Mouse (Mus musculus): Measurements from ENCODE around the gene Scn10a. TPM values are rescaled to one million over a fixed set of nuclear protein-coding genes. Genes with fewer than 3 reads are reported as not detected.

Gene Scn10a
- polyA plus RNA-seq, 1 experiment from 2014 or later: 4.6 TPM

DNA sequence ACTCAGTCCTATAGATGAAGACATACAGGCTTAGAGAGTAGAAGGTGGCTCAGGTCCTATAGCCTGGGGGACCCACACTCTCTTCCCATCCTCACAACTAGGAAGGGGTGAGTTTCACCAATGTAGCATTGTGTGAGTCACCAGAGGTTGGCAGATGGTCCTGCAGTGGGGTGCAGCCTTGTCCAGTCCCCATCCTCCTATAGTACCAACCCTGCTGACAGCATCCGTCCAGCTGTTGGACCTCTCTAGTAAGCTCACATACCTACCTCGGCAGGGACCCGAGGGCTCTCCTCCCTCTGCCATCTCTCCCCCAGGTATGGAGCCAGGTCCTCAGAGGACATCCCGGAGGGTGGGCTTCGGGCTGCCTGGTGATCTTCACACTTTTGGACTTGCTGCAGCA is 85.6 kb downstream of the Scn10a start:
- Histone ChIP-seq H3K4me1 (peaks cover 19% of the 10 kb centered on the region), H3K4me3 (replicated peaks) (no peak overlapping the region), H3K27ac (replicated peaks) (no peak overlapping the region), H3K9me3 (replicated peaks) (no peaks in the 10 kb centered on the region), H3K27me3 (replicated peaks) (no peaks in the 10 kb centered on the region; the same call in 1 of the 2 replicates), H3K36me3 (no peaks in the 10 kb centered on the region), H3K9ac (replicated peaks) (no peak overlapping the region), H3K4me2 (no peak overlapping the region)
- no peak for ATAC-seq (ENCODE audit: low FRiP score)
- 85% methylated on average over 5 of the region's 5 CpGs for WGBS

DNA sequence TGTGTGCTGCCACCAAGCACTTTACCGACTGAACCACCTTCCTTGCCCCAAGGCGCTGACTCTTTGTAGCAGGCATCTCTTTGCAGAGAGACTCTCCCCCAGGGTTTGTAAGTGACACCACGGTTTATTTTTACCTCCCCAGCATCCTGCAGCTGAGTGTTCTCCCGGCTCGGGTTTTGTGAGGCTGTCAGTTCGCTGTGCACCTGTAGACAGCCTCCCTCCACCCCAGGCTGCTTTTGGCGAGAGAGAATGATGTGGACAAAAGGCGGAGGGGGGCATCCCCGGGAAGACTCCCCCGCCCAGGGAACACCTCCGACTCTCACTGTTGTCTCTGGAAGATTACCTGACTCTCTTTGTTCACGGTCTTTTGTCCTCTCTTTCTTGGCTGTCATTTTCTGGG is 86.3 kb downstream of the Scn10a start:
- Histone ChIP-seq H3K4me2 (no peak overlapping the region), H3K9ac (replicated peaks) (no peak overlapping the region), H3K36me3 (no peaks in the 10 kb centered on the region), H3K4me1 (peaks cover 19% of the 10 kb centered on the region), H3K27me3 (replicated peaks) (no peaks in the 10 kb centered on the region; the same call in 1 of the 2 replicates), H3K27ac (replicated peaks) (no peak overlapping the region), H3K4me3 (replicated peaks) (no peak overlapping the region), H3K9me3 (replicated peaks) (no peaks in the 10 kb centered on the region)
- no peak for ATAC-seq (ENCODE audit: low FRiP score)
- 47% methylated on average over 12 of the region's 12 CpGs for WGBS

DNA sequence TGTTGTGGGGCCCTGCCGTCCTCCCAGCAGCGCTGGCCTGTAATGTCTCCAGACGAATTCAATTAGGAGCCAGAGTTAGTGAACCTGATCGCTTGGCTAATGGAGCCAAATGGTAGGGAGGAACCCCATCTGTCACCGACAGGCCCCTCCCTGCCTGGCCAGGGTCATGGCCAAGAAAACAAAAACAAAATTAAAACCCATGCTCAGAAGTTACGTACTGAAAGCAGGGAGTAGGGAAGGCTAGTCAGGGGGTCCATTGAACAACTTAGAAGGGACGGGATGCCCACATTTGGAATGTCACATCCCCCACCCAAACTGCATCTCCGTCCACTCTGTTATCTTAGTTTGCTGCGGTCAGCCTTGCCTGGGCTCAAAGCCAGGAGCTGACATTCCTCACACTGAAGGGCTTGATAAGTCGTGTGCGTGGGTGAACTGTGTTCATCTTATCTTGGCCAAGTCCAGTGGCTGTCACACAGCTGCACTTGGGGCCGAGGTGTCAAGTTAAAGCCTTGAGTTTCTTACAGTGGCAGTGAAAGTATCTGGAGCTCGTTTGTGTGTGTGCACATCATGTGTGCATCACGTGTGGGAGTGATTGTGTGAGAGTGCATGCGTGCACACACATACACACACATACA is 87.1 kb downstream of the Scn10a start:
- Histone ChIP-seq H3K4me3 (replicated peaks) (no peak overlapping the region), H3K9me3 (replicated peaks) (no peaks in the 10 kb centered on the region), H3K36me3 (no peaks in the 10 kb centered on the region), H3K9ac (replicated peaks) (no peak overlapping the region), H3K27ac (replicated peaks) (no peak overlapping the region), H3K4me2 (no peak overlapping the region), H3K4me1 (peaks cover 19% of the 10 kb centered on the region), H3K27me3 (replicated peaks) (no peaks in the 10 kb centered on the region; the same call in 1 of the 2 replicates)
- WGBS: 39% methylated on average over 15 of the region's 15 CpGs
- ATAC-seq (ENCODE audit: low FRiP score): no peak

DNA sequence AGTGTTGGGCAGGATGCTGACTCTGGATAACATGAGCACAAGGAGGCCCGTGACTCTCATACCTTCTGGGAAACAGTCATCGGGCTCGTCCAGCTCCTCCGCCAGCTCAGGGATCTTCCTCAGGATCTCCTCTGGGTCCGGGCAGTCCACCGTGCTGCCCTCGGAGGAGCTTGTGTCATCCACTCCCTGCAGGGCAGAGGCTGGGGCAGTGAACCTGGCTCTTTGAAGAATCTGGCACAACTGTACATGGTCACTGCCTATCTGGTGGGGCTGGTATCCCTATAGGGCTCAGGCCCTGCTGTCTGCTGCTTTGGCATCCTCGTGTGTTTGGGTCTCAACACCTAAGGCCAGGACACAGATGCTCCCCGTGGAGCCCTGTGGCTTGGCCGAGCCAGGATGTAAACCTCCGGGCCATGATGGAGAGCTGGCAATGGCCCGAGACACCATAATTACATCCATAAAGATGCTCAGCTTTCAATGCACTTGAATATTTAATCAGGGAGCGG is 87.7 kb downstream of the Scn10a start:
- Histone ChIP-seq H3K4me2 (no peak overlapping the region), H3K9me3 (replicated peaks) (no peaks in the 10 kb centered on the region), H3K27me3 (replicated peaks) (no peaks in the 10 kb centered on the region; the same call in 1 of the 2 replicates), H3K4me1 (peaks cover 19% of the 10 kb centered on the region), H3K4me3 (replicated peaks) (no peak overlapping the region), H3K9ac (replicated peaks) (no peak overlapping the region), H3K27ac (replicated peaks) (no peak overlapping the region), H3K36me3 (no peaks in the 10 kb centered on the region)
- 59% methylated on average over 13 of the region's 13 CpGs for WGBS
- ATAC-seq (ENCODE audit: low FRiP score): no peak; the same call in 1 of the 2 replicates

DNA sequence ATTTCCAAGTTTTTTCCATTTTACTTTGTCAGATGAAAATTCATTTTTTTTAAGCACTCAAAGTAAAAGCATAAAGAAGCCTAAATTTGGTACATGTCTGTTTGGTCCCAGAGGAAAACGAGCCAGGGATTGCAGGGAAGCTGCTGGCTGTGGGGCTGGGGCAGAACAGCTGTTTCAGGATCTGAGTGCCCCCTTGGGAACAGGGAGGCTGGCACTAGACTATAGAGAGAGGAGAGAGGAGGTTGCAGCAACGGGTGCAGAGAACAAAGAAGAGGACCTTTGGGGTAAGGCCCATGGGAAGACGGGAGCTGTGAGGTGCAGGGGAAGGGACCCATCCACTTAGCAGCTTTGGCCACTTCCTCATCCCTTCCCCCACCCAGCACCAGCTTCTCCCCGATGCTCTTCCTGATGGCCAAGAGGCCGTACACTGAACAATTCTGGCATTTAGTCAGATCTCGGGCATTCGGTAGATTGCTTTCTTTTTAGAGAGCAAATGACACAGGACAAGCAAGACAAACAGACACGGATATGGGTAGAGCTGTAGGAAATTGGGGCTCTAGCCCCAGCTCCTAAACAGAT is 90.3 kb downstream of the Scn10a start:
- Histone ChIP-seq H3K4me3 (replicated peaks) (no peak overlapping the region), H3K4me2 (no peak overlapping the region), H3K27me3 (replicated peaks) (no peaks in the 10 kb centered on the region; the same call in 1 of the 2 replicates), H3K36me3 (no peaks in the 10 kb centered on the region), H3K9me3 (replicated peaks) (no peaks in the 10 kb centered on the region), H3K4me1 (peaks cover 19% of the 10 kb centered on the region), H3K27ac (replicated peaks) (no peak overlapping the region), H3K9ac (replicated peaks) (no peak overlapping the region)
- no peak for ATAC-seq (ENCODE audit: low FRiP score)
- WGBS: 48% methylated on average over 8 of the region's 8 CpGs

DNA sequence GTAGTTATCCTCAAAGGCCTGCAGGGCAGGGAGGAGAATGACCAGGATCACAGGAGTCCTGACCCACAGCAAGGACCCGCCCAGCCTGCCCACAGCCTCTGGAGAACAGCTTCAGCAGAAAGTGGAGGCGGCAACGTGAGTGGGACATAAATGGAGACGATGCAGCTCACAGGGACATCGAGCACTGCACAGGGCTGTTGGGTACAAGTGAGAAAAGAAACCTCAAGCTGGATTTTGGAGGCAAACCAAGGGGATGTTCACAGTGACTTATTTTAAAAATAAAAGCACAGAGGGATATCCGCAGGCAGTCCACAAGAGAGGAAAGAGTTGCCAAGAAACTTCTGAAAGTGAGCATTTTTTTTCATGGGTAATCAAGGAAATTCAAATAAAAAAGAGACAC is 91.9 kb downstream of the Scn10a start:
- Histone ChIP-seq H3K9ac (replicated peaks) (no peak overlapping the region), H3K9me3 (replicated peaks) (no peaks in the 10 kb centered on the region), H3K27me3 (replicated peaks) (no peaks in the 10 kb centered on the region), H3K27ac (replicated peaks) (no peak overlapping the region), H3K4me3 (replicated peaks) (no peak overlapping the region), H3K4me2 (no peak overlapping the region), H3K4me1 (peaks cover 13% of the 10 kb centered on the region), H3K36me3 (no peaks in the 10 kb centered on the region)
- 85% methylated on average over 6 of the region's 6 CpGs for WGBS
- no peak for ATAC-seq (ENCODE audit: low FRiP score)

DNA sequence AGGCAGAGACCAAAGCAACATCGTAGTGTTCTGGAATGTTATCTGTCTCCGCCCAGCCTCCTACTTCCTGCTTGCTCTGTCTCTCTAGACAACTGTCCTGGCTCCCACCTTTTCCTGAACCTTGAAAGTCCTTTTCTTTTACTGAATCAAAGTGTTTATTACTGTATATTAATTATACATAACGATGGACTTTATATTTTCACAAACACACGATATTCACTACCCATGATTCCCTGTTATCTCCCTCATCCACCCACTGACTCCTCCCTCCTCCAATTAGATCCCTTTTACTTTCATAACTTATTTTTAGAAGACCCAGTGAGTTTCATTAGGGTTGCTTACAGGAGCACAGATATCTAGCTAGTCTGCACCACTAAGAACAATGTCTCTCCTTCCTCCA is 95.0 kb downstream of the Scn10a start:
- Histone ChIP-seq H3K9ac (replicated peaks) (no peak overlapping the region), H3K36me3 (no peaks in the 10 kb centered on the region), H3K4me2 (no peak overlapping the region), H3K4me1 (peaks cover 4% of the 10 kb centered on the region), H3K27me3 (replicated peaks) (no peaks in the 10 kb centered on the region), H3K4me3 (replicated peaks) (no peak overlapping the region), H3K9me3 (replicated peaks) (no peaks in the 10 kb centered on the region), H3K27ac (replicated peaks) (no peak overlapping the region)
- ATAC-seq (ENCODE audit: low FRiP score): no peak
- WGBS: 89% methylated on average over 4 of the region's 4 CpGs

DNA sequence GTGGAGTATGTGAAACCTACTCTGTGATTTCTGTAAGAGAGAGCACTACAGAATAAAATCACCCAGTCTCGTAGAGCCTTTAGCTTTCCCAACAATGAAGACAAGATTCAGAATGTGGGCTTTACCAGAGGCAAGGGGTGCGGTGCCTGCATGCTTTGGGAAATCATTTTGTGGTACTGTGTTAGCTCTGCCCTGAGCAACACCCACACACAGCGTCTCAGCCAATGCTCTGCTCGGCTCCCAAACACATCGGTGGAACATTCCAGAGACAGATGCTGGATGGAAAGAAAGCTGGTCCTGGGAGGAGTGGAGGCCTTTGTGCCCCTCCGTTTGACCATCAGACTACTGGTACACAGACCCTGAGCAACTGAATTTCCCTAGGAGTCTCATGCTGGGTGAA is 104.3 kb downstream of the Scn10a start:
- Histone ChIP-seq H3K27ac (replicated peaks) (no peak overlapping the region), H3K9ac (replicated peaks) (no peak overlapping the region), H3K9me3 (replicated peaks) (no peaks in the 10 kb centered on the region), H3K36me3 (no peaks in the 10 kb centered on the region), H3K4me3 (replicated peaks) (no peak overlapping the region), H3K4me1 (no peaks in the 10 kb centered on the region), H3K4me2 (no peak overlapping the region), H3K27me3 (replicated peaks) (no peaks in the 10 kb centered on the region)
- 88% methylated on average over 6 of the region's 6 CpGs for WGBS
- no peak for ATAC-seq (ENCODE audit: low FRiP score)

DNA sequence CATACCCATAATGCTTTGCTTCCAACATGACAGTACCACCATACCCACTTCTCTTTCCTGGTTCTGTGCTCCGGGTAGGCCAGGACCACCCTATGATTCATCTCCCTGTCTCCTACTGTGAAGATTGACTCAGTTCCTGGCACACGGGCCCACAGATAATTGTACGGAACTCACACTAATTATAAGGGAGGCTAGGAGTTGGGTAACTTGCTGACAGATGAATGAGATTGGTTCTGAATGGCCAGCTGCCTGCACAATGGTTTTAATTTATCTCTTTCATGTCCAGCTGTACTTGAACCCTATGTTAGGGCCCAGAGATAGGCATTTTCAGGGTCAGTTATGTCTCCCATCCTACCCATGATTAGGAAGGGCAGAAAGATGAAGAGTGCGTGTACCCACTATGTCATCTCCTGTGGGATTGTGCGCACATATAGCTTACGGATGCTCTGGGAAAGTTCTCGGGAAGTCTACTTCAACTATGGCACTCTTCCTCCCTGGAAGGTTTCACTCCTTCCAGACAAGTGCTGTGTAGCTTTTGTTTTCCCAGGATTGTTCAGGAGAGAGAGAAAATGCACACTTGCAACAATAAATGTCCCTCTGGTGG is 108.5 kb downstream of the Scn10a start:
- H3K9ac ChIP-seq (replicated peaks): no peak overlapping the region
- H3K4me3 ChIP-seq (replicated peaks): no peak overlapping the region
- no peaks in the 10 kb centered on the region for H3K27me3 ChIP-seq (replicated peaks)
- no peaks in the 10 kb centered on the region for H3K36me3 ChIP-seq
- no peaks in the 10 kb centered on the region for H3K4me1 ChIP-seq
- H3K9me3 ChIP-seq (replicated peaks): no peaks in the 10 kb centered on the region
- no peak overlapping the region for H3K27ac ChIP-seq (replicated peaks)
- H3K4me2 ChIP-seq: no peak overlapping the region
- WGBS: 92% methylated on average over 7 of the region's 7 CpGs
- no peak for ATAC-seq (ENCODE audit: low FRiP score)

DNA sequence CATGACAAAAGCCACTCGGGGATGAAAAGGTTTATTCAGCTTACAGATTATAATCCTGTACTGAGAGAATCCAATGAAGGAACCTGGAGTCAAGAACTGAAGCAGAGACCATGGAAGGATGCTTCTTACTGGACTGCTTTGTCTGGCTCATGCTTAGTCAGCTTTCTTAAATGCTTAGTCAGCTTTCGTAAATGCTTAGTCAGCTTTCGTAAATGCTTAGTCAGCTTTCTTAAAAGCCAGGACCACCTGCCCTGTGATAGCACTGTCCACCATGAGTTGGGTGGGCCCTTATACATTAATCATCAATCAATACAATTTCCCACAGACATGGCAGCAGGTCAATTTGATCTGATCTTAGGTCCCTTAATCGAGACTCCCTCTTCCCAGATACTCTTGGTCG is 112.2 kb downstream of the Scn10a start:
- Histone ChIP-seq H3K36me3 (no peaks in the 10 kb centered on the region), H3K4me3 (replicated peaks) (no peak overlapping the region), H3K27ac (replicated peaks) (no peak overlapping the region), H3K4me2 (no peak overlapping the region), H3K9ac (replicated peaks) (no peak overlapping the region), H3K27me3 (replicated peaks) (no peaks in the 10 kb centered on the region), H3K9me3 (replicated peaks) (no peaks in the 10 kb centered on the region), H3K4me1 (no peaks in the 10 kb centered on the region)
- WGBS: 95% methylated on average over 5 of the region's 5 CpGs
- ATAC-seq (ENCODE audit: low FRiP score): no peak

DNA sequence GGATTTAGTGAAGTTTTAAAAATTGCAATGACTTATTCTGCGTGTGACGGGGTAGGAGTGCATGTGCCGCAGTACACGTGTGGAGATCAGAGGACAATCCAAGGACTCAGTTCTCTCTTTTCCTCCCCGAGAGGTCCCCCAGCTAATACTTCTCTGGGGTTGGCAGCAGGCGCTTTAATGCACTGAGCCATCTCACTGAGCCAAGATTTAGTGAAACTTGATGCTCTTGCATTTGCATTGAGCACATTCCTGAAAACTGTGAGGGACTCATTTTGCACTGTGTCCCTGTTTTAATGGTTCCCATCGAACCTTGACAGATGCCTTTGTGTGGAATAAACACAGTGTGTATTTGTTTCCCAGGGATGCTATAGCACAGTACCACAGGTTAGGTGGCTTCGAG is 114.5 kb downstream of the Scn10a start:
- Histone ChIP-seq H3K4me3 (replicated peaks) (no peak overlapping the region), H3K27me3 (replicated peaks) (no peaks in the 10 kb centered on the region), H3K36me3 (no peaks in the 10 kb centered on the region), H3K4me1 (no peaks in the 10 kb centered on the region), H3K4me2 (no peak overlapping the region), H3K9ac (replicated peaks) (no peak overlapping the region), H3K27ac (replicated peaks) (no peak overlapping the region), H3K9me3 (replicated peaks) (no peaks in the 10 kb centered on the region; the same call in 1 of the 2 replicates)
- WGBS: 78% methylated on average over 8 of the region's 8 CpGs
- ATAC-seq (ENCODE audit: low FRiP score): no peak

DNA sequence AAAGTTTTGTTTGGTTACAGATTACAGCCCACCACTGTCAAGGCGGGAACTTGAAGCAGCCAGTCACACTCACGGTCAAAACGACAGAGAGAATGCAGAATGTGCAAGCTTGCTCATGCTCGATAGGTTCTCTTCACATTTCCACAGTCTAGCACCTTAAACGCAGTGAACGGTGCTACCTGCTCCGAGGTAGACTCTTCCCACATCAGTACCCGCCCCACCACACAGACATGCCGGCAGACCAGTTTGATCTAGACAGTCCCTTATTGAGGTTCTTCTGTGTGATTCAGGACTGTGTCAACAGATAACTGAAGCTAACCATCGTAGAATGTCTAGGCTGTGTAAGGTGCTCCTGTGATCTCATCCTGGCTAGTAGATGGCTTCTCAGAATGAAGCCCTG is 120.6 kb downstream of the Scn10a start:
- no peak overlapping the region for H3K4me2 ChIP-seq
- H3K9me3 ChIP-seq (replicated peaks): no peaks in the 10 kb centered on the region; the same call in 1 of the 2 replicates
- ATAC-seq (ENCODE audit: low FRiP score): no peak
- H3K27ac ChIP-seq (replicated peaks): no peak overlapping the region
- no peaks in the 10 kb centered on the region for H3K4me1 ChIP-seq
- H3K27me3 ChIP-seq (replicated peaks): no peaks in the 10 kb centered on the region
- H3K9ac ChIP-seq (replicated peaks): no peak overlapping the region
- WGBS: 94% methylated on average over 10 of the region's 10 CpGs
- H3K4me3 ChIP-seq (replicated peaks): no peak overlapping the region
- H3K36me3 ChIP-seq: no peaks in the 10 kb centered on the region

Measured in neural tube, embryonic 15.5 days (tissue).